Mouse (Mus musculus) CH12.LX (cell line): ENCODE measurements around the gene Tcirg1. TPM values are rescaled to one million over a fixed set of nuclear protein-coding genes. Genes with fewer than 3 reads are reported as not detected.

Source experiments
- DNase-seq: peaks from one replicate; pipeline ENCODE4 v3.0.0-alpha.2; 2013; ENCODE audit errors: extremely low read depth
- H3K27ac ChIP-seq: 2 replicates; pipeline ENCODE4 v1.5.1; 2012; ENCODE audit warnings: low read depth, mild to moderate bottlenecking, control low read depth, moderate library complexity; ENCODE audit not compliant: insufficient read depth
- H3K27me3 ChIP-seq: replicated peaks from 2 replicates; pipeline ENCODE3; 2012; ENCODE audit warnings: inconsistent platforms
- H3K36me3 ChIP-seq, 2 experiments: replicated peaks in 1 of 2; 2 replicates each; pipeline versions ENCODE3 to v1.6.1; 2012; ENCODE audit warnings: inconsistent platforms in 1 of 2, low read length in 1 of 2, mild to moderate bottlenecking in 1 of 2, mixed read lengths in 1 of 2, moderate library complexity in 1 of 2; ENCODE audit not compliant: control insufficient read depth in 1 of 2, insufficient read depth in 1 of 2
- H3K4me1 ChIP-seq, 2 experiments: 2 replicates each; pipeline ENCODE4 v1.6.1; 2012; ENCODE audit warnings: inconsistent platforms in 1 of 2, moderate library complexity in 1 of 2; ENCODE audit not compliant: insufficient read depth in 2 of 2, control insufficient read depth in 1 of 2
- H3K4me2 ChIP-seq: 2 replicates; pipeline ENCODE4 v1.6.1; 2012; ENCODE audit warnings: low read depth, mild to moderate bottlenecking, control low read depth; ENCODE audit not compliant: poor library complexity, insufficient read depth, severe bottlenecking
- H3K4me3 ChIP-seq, 3 experiments: fragments of 150-350 bp in 1 of 3; sonication (generic) in 1 of 3; replicated peaks in 1 of 3; 2 replicates each; pipeline versions ENCODE3 to v1.5.1; 2011 to 2012; ENCODE audit warnings: low read depth in 2 of 3, low read length in 2 of 3, mild to moderate bottlenecking in 2 of 3, moderate library complexity in 2 of 3, control low read depth in 1 of 3, improper control_type of control experiment in 1 of 3, inconsistent platforms in 1 of 3, mixed read lengths in 1 of 3; ENCODE audit not compliant: poor library complexity in 1 of 3
- H3K79me2 ChIP-seq: replicated peaks from 2 replicates; pipeline ENCODE4 v1.6.1; 2012; ENCODE audit warnings: mild to moderate bottlenecking, moderate library complexity; ENCODE audit not compliant: control insufficient read depth, poor library complexity, insufficient read depth, severe bottlenecking; ENCODE audit errors: extremely low read depth
- H3K9ac ChIP-seq: 2 replicates; pipeline ENCODE4 v1.6.1; 2012; ENCODE audit warnings: low read depth, mild to moderate bottlenecking, control low read depth, moderate library complexity; ENCODE audit not compliant: insufficient read depth
- H3K9me3 ChIP-seq: replicated peaks from 2 replicates; pipeline ENCODE3; 2012; ENCODE audit warnings: low read length, inconsistent platforms, mixed read lengths
- CHD2 ChIP-seq: IDR thresholded peaks from 2 replicates; pipeline ENCODE4 v1.6.1; 2011; ENCODE audit warnings: low read length, improper control_type of control experiment
- CTCF ChIP-seq, 2 experiments: IDR thresholded peaks in 1 of 2; conservative IDR thresholded peaks in 1 of 2; 2 replicates each; pipeline ENCODE4 v1.5.1; 2011 to 2012; ENCODE audit warnings: low read depth in 2 of 2, low read length in 2 of 2, improper control_type of control experiment in 1 of 2, inconsistent platforms in 1 of 2, mild to moderate bottlenecking in 1 of 2, moderate library complexity in 1 of 2
- E2F4 ChIP-seq: IDR thresholded peaks from 2 replicates; pipeline ENCODE4 v1.6.1; 2011; ENCODE audit warnings: low read depth, low read length, improper control_type of control experiment; ENCODE audit not compliant: insufficient replicate concordance
- GABPA ChIP-seq: IDR thresholded peaks from 2 replicates; pipeline ENCODE4 v1.6.1; 2012; ENCODE audit warnings: low read depth, low read length, improper control_type of control experiment, inconsistent platforms; ENCODE audit not compliant: insufficient replicate concordance
- HCFC1 ChIP-seq: IDR thresholded peaks from 2 replicates; pipeline ENCODE4 v1.6.1; 2012; ENCODE audit warnings: low read depth, mild to moderate bottlenecking, inconsistent platforms, low read length, improper control_type of control experiment
- IRF4 ChIP-seq: IDR thresholded peaks from 2 replicates; pipeline ENCODE4 v1.6.1; 2014; ENCODE audit warnings: low read depth, mild to moderate bottlenecking, inconsistent platforms, low read length, improper control_type of control experiment
- JUN ChIP-seq: IDR thresholded peaks from 2 replicates; pipeline ENCODE4 v1.6.1; 2011; ENCODE audit warnings: low read depth, mild to moderate bottlenecking, low read length, improper control_type of control experiment, moderate library complexity; ENCODE audit not compliant: insufficient read depth
- KAT2A ChIP-seq: IDR thresholded peaks from 2 replicates; pipeline ENCODE4 v1.6.1; 2012; ENCODE audit warnings: low read length, improper control_type of control experiment, inconsistent platforms; ENCODE audit not compliant: insufficient replicate concordance
- MAX ChIP-seq: IDR thresholded peaks from 2 replicates; pipeline ENCODE4 v1.6.1; 2011; ENCODE audit warnings: low read length, improper control_type of control experiment
- NELFE ChIP-seq: IDR thresholded peaks from 2 replicates; pipeline ENCODE4 v1.6.1; 2011; ENCODE audit warnings: low read depth, low read length, improper control_type of control experiment
- NRF1 ChIP-seq: IDR thresholded peaks from 2 replicates; pipeline ENCODE4 v1.6.1; 2014; ENCODE audit warnings: low read depth, mild to moderate bottlenecking, inconsistent platforms, low read length, improper control_type of control experiment, moderate library complexity
- PAX5 ChIP-seq: IDR thresholded peaks from 2 replicates; pipeline ENCODE4 v1.6.1; 2012; ENCODE audit warnings: low read length, inconsistent platforms, mixed read lengths
- POLR2AphosphoS2 ChIP-seq: IDR thresholded peaks from 2 replicates; pipeline ENCODE4 v1.6.1; 2011; ENCODE audit warnings: low read depth, low read length, improper control_type of control experiment
- RAD21 ChIP-seq: IDR thresholded peaks from 2 replicates; pipeline ENCODE4 v1.6.1; 2011; ENCODE audit warnings: low read depth, mild to moderate bottlenecking, low read length, improper control_type of control experiment, moderate library complexity
- SMC3 ChIP-seq: IDR thresholded peaks from 2 replicates; pipeline ENCODE4 v1.6.1; 2011; ENCODE audit warnings: low read depth, low read length, improper control_type of control experiment
- TBP ChIP-seq: conservative IDR thresholded peaks from 2 replicates; pipeline ENCODE4 v1.6.1; 2011; ENCODE audit warnings: low read depth, low read length, improper control_type of control experiment
- ZC3H11A ChIP-seq: IDR thresholded peaks from 2 replicates; pipeline ENCODE4 v1.6.1; 2012; ENCODE audit warnings: low read depth, mild to moderate bottlenecking, inconsistent platforms, low read length, improper control_type of control experiment
- dilution Hi-C: fragments of 300-500 bp; cut with MboI; formaldehyde crosslinking; loops from 2 replicates; pipeline ENCODE4 v1.14.3; 2020; ENCODE audit warnings: low sequenced_read_pairs; ENCODE audit not compliant: extremely low pct_unique_long_range_greater_than_20kb, extremely low pct_ligation_motif_present
- in situ Hi-C: fragments of 300-500 bp; cut with MboI; formaldehyde crosslinking; loops from 3 replicates; pipeline ENCODE4 v1.14.3; 2019; ENCODE audit warnings: low sequenced_read_pairs, low pct_ligation_motif_present, low pct_unique_long_range_greater_than_20kb, mixed read lengths
- polyA plus RNA-seq: library from polyadenylated mRNA; unstranded; fragments of >175 nt; gene quantifications from 2 replicates; pipeline ENCODE4 v1.2.1, GENCODE M21; 2012; ENCODE audit warnings: low read depth; ENCODE audit not compliant: insufficient read length
- total RNA-seq, 2 experiments: library from RNA; depleted of rRNA; stranded (reverse); fragments of 300-350 nt in 1 of 2; fragments of >200 nt in 1 of 2; gene quantifications; 2 replicates each; pipeline ENCODE4 v1.2.3; 2012 to 2014

Tcirg1 gene
- total and polyA plus RNA-seq, 3 experiments, result 46.6 to 62.8 (median 48.5) TPM

- Histone ChIP-seq H3K27me3 (no peaks in the 10 kb centered on the region), H3K9ac (no peak overlapping the region), H3K9me3 (no peaks in the 10 kb centered on the region), H3K27ac (no peak overlapping the region), H3K4me1 (peaks cover 2 to 16% of the 10 kb centered on the region in 2 experiments; a peak in 3 of 4 replicates), H3K36me3 (peaks cover 35 to 41% of the 10 kb centered on the region in 2 experiments), H3K79me2 (no peaks in the 10 kb centered on the region), H3K4me3 (no peak overlapping the region), H3K4me2 (no peak overlapping the region)
- dilution Hi-C loops, result no loop called here
- no peak for DNase-seq
- TF ChIP-seq RAD21, result no peak
- no peak for TF ChIP-seq NRF1
- TF ChIP-seq CHD2, result no peak
- no peak for TF ChIP-seq GABPA
- TF ChIP-seq E2F4, result no peak
- TF ChIP-seq PAX5, result no peak
- in situ Hi-C loops, result no loop called here
Measured at GRCm38 (mm10) chr19:3951461-3951860, 44.5 kb upstream of the Tcirg1 start.

GRCm38 (mm10) chr19:3950331-3950730 is 43.4 kb upstream of the Tcirg1 start:
- TF ChIP-seq POLR2AphosphoS2 (no peak), SMC3 (no peak)
- DNase-seq, result no peak
- in situ Hi-C loops, result no loop called here
- dilution Hi-C loops, result no loop called here
- peaks cover 39 to 51% of the 10 kb centered on the region in 2 experiments for H3K36me3 ChIP-seq
- no peak overlapping the region for H3K27ac ChIP-seq
- H3K27me3 ChIP-seq, result no peaks in the 10 kb centered on the region
- no peak overlapping the region for H3K4me3 ChIP-seq
- no peak overlapping the region for H3K4me2 ChIP-seq
- H3K9me3 ChIP-seq, result no peaks in the 10 kb centered on the region
- peaks cover 3 to 27% of the 10 kb centered on the region in 2 experiments for H3K4me1 ChIP-seq
- no peak overlapping the region for H3K9ac ChIP-seq
- H3K79me2 ChIP-seq, result no peaks in the 10 kb centered on the region

GRCm38 (mm10) chr19:3948546-3948945 is 41.6 kb upstream of the Tcirg1 start:
- in situ Hi-C loops, result no loop called here
- Histone ChIP-seq H3K4me2 (no peak overlapping the region), H3K4me3 (no peak overlapping the region), H3K27ac (no peak overlapping the region), H3K9ac (no peak overlapping the region), H3K27me3 (no peaks in the 10 kb centered on the region), H3K4me1 (peaks cover 8 to 40% of the 10 kb centered on the region in 2 experiments), H3K9me3 (no peaks in the 10 kb centered on the region), H3K36me3 (peaks cover 48 to 66% of the 10 kb centered on the region in 2 experiments), H3K79me2 (no peaks in the 10 kb centered on the region)
- TF ChIP-seq ZC3H11A, result no peak
- TF ChIP-seq MAX, result no peak
- no peak for TF ChIP-seq CTCF (conservative IDR thresholded peaks at IDR 0.05 in 1 of 2, IDR thresholded peaks at IDR 0.05 in 1 of 2; ENCODE audit: low read depth in 2 of 2, low read length in 2 of 2)
- no peak for TF ChIP-seq CHD2
- no peak for TF ChIP-seq HCFC1
- TF ChIP-seq TBP, result no peak
- no peak for TF ChIP-seq JUN
- no peak for TF ChIP-seq IRF4
- no peak for TF ChIP-seq NELFE
- no peak for TF ChIP-seq KAT2A
- no peak for DNase-seq
- dilution Hi-C loops, result no loop called here
